21 mouse cellular contexts compared by ENCODE assay signal in the genomic region with DNA sequence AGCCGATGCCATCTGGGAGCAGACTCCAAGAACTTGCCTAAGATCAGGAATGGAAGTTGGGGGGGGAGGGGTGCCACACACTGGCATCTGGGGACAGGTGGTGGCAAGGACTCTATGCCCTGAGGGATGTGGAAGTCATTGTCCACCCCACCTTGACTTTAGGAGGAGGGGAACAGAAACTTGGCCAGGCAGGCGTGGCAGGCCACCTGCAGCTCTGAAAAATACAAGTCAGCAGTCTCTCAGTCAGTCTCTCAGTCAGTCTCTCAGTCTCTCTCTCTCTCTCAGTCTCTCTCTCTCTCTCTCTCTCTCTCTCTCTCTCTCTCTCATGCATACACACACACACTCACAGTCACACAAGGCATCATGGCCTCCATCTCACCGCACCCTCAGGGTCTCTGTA.
"Had no signal": no experiment of that assay in that cellular context is flagged by ENCODE, and none has a peak within 500 bp of the region (broad histone marks: within the 10 kb centered on the region; RNA-seq: fewer than 3 reads in every experiment).

No protein-coding gene starts in this region.

- H3K27me3 ChIP-seq: liver, embryonic 15.5 days; lung, embryonic 15.5 days; midbrain, embryonic 12.5 days; neural tube, embryonic 13.5 days; neural tube, embryonic 15.5 days; stomach, embryonic 15.5 days had no signal

- H3K27ac ChIP-seq: liver, embryonic 15.5 days; lung, embryonic 15.5 days; midbrain, embryonic 10.5 days; midbrain, embryonic 12.5 days; neural tube, embryonic 13.5 days; neural tube, embryonic 15.5 days; stomach, embryonic 15.5 days; stomach, postnatal 0 days had no signal

- H3K9ac ChIP-seq: liver, embryonic 15.5 days; liver, postnatal 0 days; lung, embryonic 15.5 days; midbrain, embryonic 12.5 days; neural tube, embryonic 13.5 days; neural tube, embryonic 15.5 days; stomach, embryonic 15.5 days had no signal

- H3K36me3 ChIP-seq: liver, embryonic 15.5 days had no signal

- H3K4me1 ChIP-seq: lung, embryonic 15.5 days; midbrain, embryonic 12.5 days; neural tube, embryonic 13.5 days; neural tube, embryonic 15.5 days; stomach, embryonic 15.5 days had no signal

- H3K9me3 ChIP-seq: liver, embryonic 15.5 days; lung, embryonic 15.5 days; midbrain, embryonic 10.5 days; midbrain, embryonic 12.5 days; neural tube, embryonic 13.5 days; neural tube, embryonic 15.5 days; stomach, embryonic 15.5 days had no signal

- DNase-seq: liver, postnatal 0 days; lung, adult 2 months; lung, postnatal 14 days; lung, postnatal 4 days; midbrain, embryonic 14.5 days; retina, postnatal 1 day; right cerebral cortex, adult 18-20 months; right cerebral cortex, postnatal 25 days; right cerebral cortex, postnatal 4 days; thymus, adult 2 months; thymus, postnatal 25 days; thymus, postnatal 4 days had no signal

- H3K4me3 ChIP-seq: liver, embryonic 15.5 days; lung, embryonic 15.5 days; midbrain, embryonic 10.5 days; midbrain, embryonic 12.5 days; myocyte; neural tube, embryonic 13.5 days; neural tube, embryonic 15.5 days; stomach, embryonic 15.5 days had no signal

- H3K4me2 ChIP-seq: liver, embryonic 15.5 days; lung, embryonic 15.5 days; midbrain, embryonic 12.5 days; neural tube, embryonic 13.5 days; neural tube, embryonic 15.5 days; stomach, embryonic 15.5 days had no signal
